Mouse (Mus musculus) ES-E14 (cell line): Measurements from ENCODE around the gene Ddx6. TPM values are rescaled to one million over a fixed set of nuclear protein-coding genes. Genes with fewer than 3 reads are reported as not detected.

ENCODE experiments used
- DNase-seq: peaks from one replicate; pipeline ENCODE4 v3.0.0-alpha.2; 2013; ENCODE audit warnings: low read depth, low spot score
- H3K27ac ChIP-seq: 2 replicates; pipeline ENCODE4 v1.5.1; 2012; ENCODE audit warnings: low read depth, mild to moderate bottlenecking, low read length, moderate library complexity, mixed read lengths; ENCODE audit not compliant: poor library complexity, insufficient read depth, severe bottlenecking
- H3K36me3 ChIP-seq: 2 replicates; pipeline ENCODE4 v1.6.1; 2012; ENCODE audit warnings: mild to moderate bottlenecking, low read length, moderate library complexity, mixed read lengths; ENCODE audit not compliant: control insufficient read depth, poor library complexity, insufficient read depth, severe bottlenecking
- H3K4me1 ChIP-seq, 2 experiments: fragments of 150-350 bp in 1 of 2; sonication (generic) in 1 of 2; 2 replicates each; pipeline ENCODE4 v1.6.1; 2012; ENCODE audit warnings: low read length in 2 of 2, mild to moderate bottlenecking in 1 of 2, mixed read lengths in 1 of 2; ENCODE audit not compliant: control insufficient read depth in 2 of 2, insufficient read depth in 2 of 2, poor library complexity in 1 of 2
- H3K4me3 ChIP-seq, 2 experiments: fragments of 150-350 bp in 1 of 2; sonication (generic) in 1 of 2; 2 replicates each; pipeline ENCODE4 v1.5.1; 2012; ENCODE audit warnings: low read length in 2 of 2, low read depth in 1 of 2, mild to moderate bottlenecking in 1 of 2, mixed read lengths in 1 of 2; ENCODE audit not compliant: insufficient read depth in 1 of 2, poor library complexity in 1 of 2, severe bottlenecking in 1 of 2
- H3K9ac ChIP-seq: 2 replicates; pipeline ENCODE4 v1.6.1; 2012; ENCODE audit warnings: low read depth, mild to moderate bottlenecking, low read length, mixed read lengths; ENCODE audit not compliant: poor library complexity, insufficient read depth, severe bottlenecking
- H3K9me3 ChIP-seq: fragments of 150-350 bp; sonication (generic); 2 replicates; pipeline ENCODE4 v1.6.1; 2012; ENCODE audit warnings: low read depth, mild to moderate bottlenecking, low read length; ENCODE audit not compliant: control insufficient read depth, insufficient read depth
- CHD2 ChIP-seq: IDR thresholded peaks from 2 replicates; pipeline ENCODE4 v1.6.1; 2014; ENCODE audit warnings: mild to moderate bottlenecking, low read depth, low read length, inconsistent platforms
- HCFC1 ChIP-seq: IDR thresholded peaks from 2 replicates; pipeline ENCODE4 v1.6.1; 2012; ENCODE audit warnings: low read length, inconsistent platforms, borderline replicate concordance; ENCODE audit not compliant: insufficient read depth
- MAFK ChIP-seq: IDR thresholded peaks from 2 replicates; pipeline ENCODE4 v1.6.1; 2014; ENCODE audit warnings: mild to moderate bottlenecking, low read depth, low read length, inconsistent platforms; ENCODE audit not compliant: insufficient read depth
- ZC3H11A ChIP-seq: IDR thresholded peaks from 2 replicates; pipeline ENCODE4 v1.6.1; 2012; ENCODE audit warnings: low read depth, mild to moderate bottlenecking, inconsistent platforms, low read length, borderline replicate concordance
- ZNF384 ChIP-seq: IDR thresholded peaks from 2 replicates; pipeline ENCODE4 v1.6.1; 2012; ENCODE audit warnings: low read depth, low read length, inconsistent platforms
- in situ Hi-C, 2 experiments: fragments of 600-800 bp; cut with MboI; formaldehyde crosslinking; loops; one replicate each; pipeline ENCODE4 v1.15.1; 2025; ENCODE audit warnings: low sequenced_read_pairs in 2 of 2, inconsistent platforms in 1 of 2; ENCODE audit not compliant: unreplicated experiment in 2 of 2
- total RNA-seq: library from RNA; depleted of rRNA; stranded (reverse); fragments of 300-350 nt; gene quantifications from 2 replicates; pipeline ENCODE4 v1.2.3, GENCODE M21; 2012

The Ddx6 gene
- total RNA-seq, 1 experiment, result 52.7 TPM

DNA sequence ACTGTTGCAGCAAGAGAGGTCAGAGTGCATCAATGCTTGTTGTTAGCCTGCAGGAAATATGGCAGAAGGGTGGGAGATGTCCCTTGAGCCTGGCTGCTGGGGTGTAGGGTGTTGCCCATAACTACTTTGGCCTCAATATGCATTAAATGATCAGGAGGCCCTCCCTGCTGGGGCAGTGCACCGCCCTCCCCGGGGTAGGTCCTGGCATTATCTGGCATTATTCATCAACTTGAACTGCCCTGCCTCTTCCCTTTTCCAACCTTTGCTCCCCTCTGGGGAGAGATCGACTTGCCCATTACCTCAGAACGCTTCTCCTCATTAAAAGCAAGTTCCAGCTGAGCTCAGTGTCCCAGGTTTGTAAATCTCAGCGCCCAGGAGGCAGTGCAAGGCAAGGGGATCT is 74.9 kb downstream of the Ddx6 start:
- no peak overlapping the region for H3K27ac ChIP-seq
- H3K9ac ChIP-seq, result no peak overlapping the region
- H3K4me1 ChIP-seq, result no peaks in the 10 kb centered on the region
- no peaks in the 10 kb centered on the region for H3K9me3 ChIP-seq
- DNase-seq, result no peak
- H3K4me3 ChIP-seq, result no peak overlapping the region
- no peaks in the 10 kb centered on the region for H3K36me3 ChIP-seq
- TF ChIP-seq CHD2, result no peak
- no peak for TF ChIP-seq ZC3H11A
- no peak for TF ChIP-seq ZNF384
- no peak for TF ChIP-seq MAFK
- no peak for TF ChIP-seq HCFC1
- in situ Hi-C loops, result no loop called here

DNA sequence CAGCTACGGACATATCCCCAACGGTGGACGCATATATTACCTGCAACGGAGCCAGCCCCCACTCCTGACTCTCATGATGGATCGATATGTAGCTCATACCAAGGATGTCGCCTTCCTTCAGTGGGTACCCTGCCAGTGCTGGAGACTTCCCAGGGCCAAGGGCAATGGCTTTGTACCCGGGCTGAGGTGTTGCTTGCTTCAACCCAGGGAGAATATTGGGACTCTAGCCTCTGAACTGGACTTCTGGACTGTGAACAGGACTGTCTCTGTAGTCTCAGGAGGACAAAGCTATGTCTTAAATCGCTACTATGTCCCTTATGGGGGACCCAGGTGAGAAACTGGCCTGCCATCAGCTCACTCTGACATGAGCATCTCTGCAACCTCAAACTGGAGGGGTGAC is 78.4 kb downstream of the Ddx6 start:
- Histone ChIP-seq H3K4me1 (0 out of 4 replicates have a peak, but pooled peaks cover 0 to 3% of the 10 kb centered on the region in 2 experiments), H3K4me3 (no peak overlapping the region), H3K27ac (no peak overlapping the region), H3K9me3 (no peaks in the 10 kb centered on the region), H3K36me3 (no peaks in the 10 kb centered on the region; the same call in 1 of the 2 replicates), H3K9ac (no peak overlapping the region)
- no peak for DNase-seq
- in situ Hi-C loops, result no loop called here
- TF ChIP-seq ZNF384 (no peak), HCFC1 (no peak), ZC3H11A (no peak), MAFK (no peak), CHD2 (no peak)

DNA sequence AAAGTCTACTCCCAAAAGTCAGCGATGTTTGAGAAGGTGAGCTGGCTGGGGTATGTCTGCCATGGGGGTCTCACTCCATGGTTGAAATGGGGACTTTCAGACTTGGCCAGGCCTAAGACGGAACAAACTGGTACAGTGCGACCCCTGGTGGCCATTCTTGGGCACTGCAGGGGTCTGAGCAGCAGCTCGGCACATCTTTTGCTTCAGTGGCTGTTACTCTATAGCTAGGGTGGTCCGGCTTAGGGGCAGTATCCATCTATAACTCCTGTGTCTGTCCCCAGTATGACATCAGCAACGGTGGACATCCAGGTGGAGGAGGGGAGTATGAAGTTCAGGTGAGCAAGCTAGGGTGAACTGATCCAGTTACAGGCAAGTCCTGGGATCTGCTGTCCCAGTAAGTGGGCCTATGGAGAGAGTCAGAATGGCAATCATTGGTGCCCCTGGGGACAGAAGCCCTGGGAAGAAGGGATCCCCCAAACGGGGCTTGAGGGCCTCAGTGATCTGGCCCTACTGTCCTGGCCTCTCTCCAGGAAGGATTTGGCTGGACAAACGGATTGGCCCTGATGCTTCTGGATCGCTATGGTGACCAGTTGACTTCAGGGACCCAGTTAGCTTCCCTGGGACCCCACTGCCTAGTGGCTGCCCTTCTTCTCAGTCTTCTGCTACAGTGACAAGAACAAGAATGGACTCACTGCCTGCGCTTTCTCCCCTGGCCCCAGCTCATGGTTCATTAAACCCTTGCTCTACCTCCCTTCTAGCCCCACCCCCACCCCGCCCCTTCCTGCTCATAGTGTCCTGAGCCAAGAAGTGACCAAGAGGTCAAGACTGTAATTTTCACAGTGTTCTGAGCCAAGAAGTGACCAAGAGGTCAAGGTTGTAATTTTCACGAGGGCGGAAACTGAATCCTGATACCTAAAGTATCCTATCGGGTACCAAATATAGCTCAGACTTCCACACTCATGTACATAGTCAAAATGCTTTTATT is 80.9 kb downstream of the Ddx6 start:
- H3K27ac ChIP-seq, result no peak overlapping the region

DNA sequence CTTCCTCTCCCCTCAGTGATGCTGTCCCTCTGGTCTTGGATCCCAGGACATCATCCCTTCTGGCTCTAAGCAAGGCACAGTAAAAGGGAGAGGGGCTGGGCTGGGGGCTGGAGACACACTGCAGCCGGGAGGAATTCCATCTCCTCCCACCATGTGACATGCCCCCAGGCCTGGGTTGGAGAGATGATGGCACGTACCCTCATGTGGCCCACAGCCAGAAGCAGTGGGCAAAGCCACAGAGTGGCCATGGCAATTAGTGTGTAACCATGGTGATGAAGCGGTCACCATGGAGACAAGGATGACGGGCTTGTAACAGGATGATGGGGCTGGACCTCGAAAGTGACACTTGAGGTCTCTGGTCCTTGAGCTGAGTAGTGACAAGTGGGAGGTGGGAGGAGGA is 81.9 kb downstream of the Ddx6 start:
- no peak for TF ChIP-seq ZNF384
- Histone ChIP-seq H3K9me3 (no peaks in the 10 kb centered on the region), H3K27ac (no peak overlapping the region), H3K9ac (no peak overlapping the region), H3K36me3 (no peaks in the 10 kb centered on the region; the same call in 1 of the 2 replicates), H3K4me3 (no peak overlapping the region), H3K4me1 (peaks cover 2 to 7% of the 10 kb centered on the region in 2 experiments; a peak in 1 of 4 replicates)
- DNase-seq, result no peak
- in situ Hi-C loops, result no loop called here

More for the DNA sequence above, 80.9 kb downstream of the Ddx6 start:
- H3K4me1 ChIP-seq, result 0 out of 4 replicates have a peak, but pooled peaks cover 2 to 3% of the 10 kb centered on the region in 2 experiments
- no peak overlapping the region for H3K4me3 ChIP-seq
- TF ChIP-seq HCFC1 (no peak), ZC3H11A (peak; percentile 41; the same call in 1 of the 2 replicates)
- in situ Hi-C loops, result no loop called here
- no peak overlapping the region for H3K9ac ChIP-seq
- no peaks in the 10 kb centered on the region for H3K9me3 ChIP-seq
- DNase-seq, result peak; percentile 42
- H3K36me3 ChIP-seq, result no peaks in the 10 kb centered on the region; the same call in 1 of the 2 replicates
